Mouse (Mus musculus) ES-CJ7 (cell line): ENCODE measurements around the gene Nt5dc1.

Source experiments
- DNase-seq: peaks from one replicate; pipeline ENCODE4 v3.0.0; 2011; ENCODE audit warnings: low read depth, low spot score

Nt5dc1 gene

GRCm38 (mm10) chr10:34238536-34238935 lies 179.8 kb downstream of the Nt5dc1 start:
- no peak for DNase-seq
